Mouse (Mus musculus): ENCODE measurements around the gene Krt23.

Krt23 gene

GRCm38 (mm10) chr11:99448769-99449168 is 44.2 kb downstream of the Krt23 start:
- no peak for DNase-seq

- DNase-seq: no peak
Measured at GRCm38 (mm10) chr11:99441220-99441619, 51.7 kb downstream of the Krt23 start.

- DNase-seq: no peak
Measured at GRCm38 (mm10) chr11:99439465-99439864, 53.5 kb downstream of the Krt23 start.

GRCm38 (mm10) chr11:99437972-99438371 is 55.0 kb downstream of the Krt23 start, which contains the start of gene Krt20:
Krt20 (minus strand) TSS chr11:99438150.
- DNase-seq: no peak

GRCm38 (mm10) chr11:99436625-99437024 is 56.3 kb downstream of the Krt23 start:
- DNase-seq: no peak

- DNase-seq: peak; percentile 52
Measured at GRCm38 (mm10) chr11:99430670-99431069, 62.3 kb downstream of the Krt23 start.

All from right cerebral cortex, postnatal 14 days (tissue).